Mouse (Mus musculus): ENCODE measurements at regions not wholly inside any gene's neighbourhood (a gene's known extent, or its start where the extent isn't known, plus 50 kb on each side); places are given as distances from the start of the nearest gene placed in this dataset.
"Not testable (repeated sequence)": the region's sequence is repeated elsewhere in the genome, so short reads cannot be mapped to it uniquely, and the experiment has no call there.

GRCm38 (mm10) chr3:5806947-5807575, 56.5 kb downstream of the Gm8797 start:
- no peak for DNase-seq

GRCm38 (mm10) chr3:5811071-5811590, 60.5 kb downstream of the Gm8797 start:
- no peak for DNase-seq

- DNase-seq = not testable (repeated sequence)
Observed at GRCm38 (mm10) chr3:5820243-5820642, 69.6 kb downstream of the Gm8797 start.

GRCm38 (mm10) chr3:5860237-5860636, 109.6 kb downstream of the Gm8797 start:
- DNase-seq = not testable (repeated sequence)

- no peak for DNase-seq
Observed at GRCm38 (mm10) chr3:5870407-5870806, 119.8 kb downstream of the Gm8797 start.

GRCm38 (mm10) chr3:5879113-5879512, 128.5 kb downstream of the Gm8797 start:
- DNase-seq = no peak

- peak; percentile 23 for DNase-seq
Observed at GRCm38 (mm10) chr3:5917536-5917935, 166.9 kb downstream of the Gm8797 start.

- DNase-seq = not testable (repeated sequence)
Observed at GRCm38 (mm10) chr3:5950243-5950642, 199.6 kb downstream of the Gm8797 start.

- DNase-seq = not testable (repeated sequence)
Observed at GRCm38 (mm10) chr3:5989011-5989645, 238.5 kb downstream of the Gm8797 start.

GRCm38 (mm10) chr3:6004423-6004822, 253.8 kb downstream of the Gm8797 start:
- DNase-seq = no peak

GRCm38 (mm10) chr3:6018749-6019148, 268.1 kb downstream of the Gm8797 start:
- DNase-seq = no peak

- not testable (repeated sequence) for DNase-seq
Observed at GRCm38 (mm10) chr3:6041325-6041724, 290.7 kb downstream of the Gm8797 start.

- no peak for DNase-seq
Observed at GRCm38 (mm10) chr3:6049472-6050045, 299.0 kb downstream of the Gm8797 start.

- no peak for DNase-seq
Observed at GRCm38 (mm10) chr3:6051901-6052300, 301.3 kb downstream of the Gm8797 start.

GRCm38 (mm10) chr3:6083855-6084254, 333.2 kb downstream of the Gm8797 start:
- DNase-seq = no peak

GRCm38 (mm10) chr3:6087267-6087666, 336.7 kb downstream of the Gm8797 start:
- no peak for DNase-seq

- no peak for DNase-seq
Observed at GRCm38 (mm10) chr3:6093931-6094330, 343.3 kb downstream of the Gm8797 start.

GRCm38 (mm10) chr3:6094410-6094809, 343.8 kb downstream of the Gm8797 start:
- not testable (repeated sequence) for DNase-seq

- DNase-seq = no peak
Observed at GRCm38 (mm10) chr3:6100863-6101262, 350.3 kb downstream of the Gm8797 start.

- DNase-seq = no peak
Observed at GRCm38 (mm10) chr3:6102866-6103265, 352.3 kb downstream of the Gm8797 start.

GRCm38 (mm10) chr3:6106659-6107058, 356.1 kb downstream of the Gm8797 start:
- DNase-seq = no peak

GRCm38 (mm10) chr3:6107377-6108155, 357.0 kb downstream of the Gm8797 start:
- no peak for DNase-seq

- DNase-seq = no peak
Observed at GRCm38 (mm10) chr3:6118721-6119120, 368.1 kb downstream of the Gm8797 start.
